Mouse (Mus musculus) adrenal gland, adult (tissue): Measurements from ENCODE around the gene Duoxa2.
"Not testable (repeated sequence)": the region's sequence is repeated elsewhere in the genome, so short reads cannot be mapped to it uniquely, and the experiment has no call there.

Source experiments
- DNase-seq, 2 experiments: peaks; one replicate each; pipeline ENCODE4 v3.0.0; 2022 to 2023; ENCODE audit warnings: low spot score in 1 of 2; ENCODE audit not compliant: inconsistent age in 2 of 2

Gene Duoxa2

GRCm38 (mm10) chr2:122305097-122305892 lies 6.6 kb downstream of the Duoxa2 start:
- no peak for DNase-seq

DNA sequence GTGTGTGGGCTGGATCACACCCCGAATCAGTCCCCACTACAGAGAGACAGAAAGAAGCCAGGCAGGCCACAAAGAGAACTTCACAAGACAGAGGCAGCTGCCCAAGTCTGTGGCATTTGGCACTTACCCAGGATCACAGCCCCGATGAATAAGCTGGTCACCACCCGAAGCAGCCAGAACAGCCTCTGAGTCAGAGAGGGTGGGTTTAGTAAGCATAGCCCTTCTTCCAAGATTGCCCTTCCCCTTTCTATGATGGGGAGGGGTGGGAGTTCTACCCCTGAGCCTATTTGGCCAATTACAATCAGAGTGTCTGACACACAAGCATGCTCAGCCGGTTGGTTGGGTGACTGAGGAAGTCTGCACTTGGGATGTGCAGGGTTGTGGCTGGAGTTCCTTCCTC lies 7.5 kb downstream of the Duoxa2 start:
- DNase-seq = peak; percentile 66 to 73

GRCm38 (mm10) chr2:122309647-122310046 lies 10.9 kb downstream of the Duoxa2 start:
- DNase-seq = no peak

GRCm38 (mm10) chr2:122311561-122311960 lies 12.9 kb downstream of the Duoxa2 start:
- DNase-seq = no peak

DNA sequence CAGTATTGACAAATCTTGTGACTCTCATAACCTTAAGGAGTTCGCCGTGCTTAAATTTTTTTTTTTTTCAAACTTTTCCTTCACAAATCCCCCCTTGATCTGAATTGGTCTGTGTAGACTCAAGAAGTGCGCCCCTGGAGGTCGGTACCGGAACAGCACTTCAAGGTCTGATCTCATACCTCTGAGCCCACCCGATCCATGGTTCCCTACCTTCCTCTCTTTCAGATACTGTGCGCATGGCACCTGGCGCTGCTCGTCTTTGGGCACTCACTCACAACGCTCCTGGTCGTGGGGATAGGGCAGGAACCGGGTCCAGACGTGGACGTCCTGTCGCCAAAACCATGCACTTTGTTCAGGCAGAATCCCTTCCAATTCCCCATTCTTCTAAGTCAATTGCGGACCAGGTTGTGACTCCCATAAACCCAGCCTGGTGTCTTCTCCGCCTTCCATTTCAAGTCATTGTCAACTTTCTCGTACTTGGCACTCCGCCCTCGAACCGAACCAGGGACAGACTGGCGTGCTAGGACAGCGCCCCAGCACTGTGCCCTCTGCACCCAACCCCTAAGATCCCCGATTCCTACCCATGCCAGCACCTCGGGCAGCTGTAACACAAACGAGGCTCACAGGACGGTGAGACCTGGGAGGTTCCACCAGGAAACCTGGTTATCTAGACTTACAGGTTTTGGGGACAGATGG lies 14.2 kb downstream of the Duoxa2 start:
- peak in 1 of 2 experiments; percentile 73 for DNase-seq

GRCm38 (mm10) chr2:122313536-122313935 lies 14.8 kb downstream of the Duoxa2 start, which contains the start of gene Duoxa1:
Gene Duoxa1 (minus strand): TSS chr2:122313730.
- peak in 1 of 2 experiments; percentile 25 for DNase-seq

- no peak for DNase-seq
Observed at GRCm38 (mm10) chr2:122315372-122315771, 16.7 kb downstream of the Duoxa2 start, which contains the start of gene Duox1. Gene Duox1 (plus strand): TSS chr2:122315672.

GRCm38 (mm10) chr2:122317384-122317783 lies 18.7 kb downstream of the Duoxa2 start:
- no peak for DNase-seq

GRCm38 (mm10) chr2:122323960-122324359 lies 25.3 kb downstream of the Duoxa2 start:
- no peak for DNase-seq

DNA sequence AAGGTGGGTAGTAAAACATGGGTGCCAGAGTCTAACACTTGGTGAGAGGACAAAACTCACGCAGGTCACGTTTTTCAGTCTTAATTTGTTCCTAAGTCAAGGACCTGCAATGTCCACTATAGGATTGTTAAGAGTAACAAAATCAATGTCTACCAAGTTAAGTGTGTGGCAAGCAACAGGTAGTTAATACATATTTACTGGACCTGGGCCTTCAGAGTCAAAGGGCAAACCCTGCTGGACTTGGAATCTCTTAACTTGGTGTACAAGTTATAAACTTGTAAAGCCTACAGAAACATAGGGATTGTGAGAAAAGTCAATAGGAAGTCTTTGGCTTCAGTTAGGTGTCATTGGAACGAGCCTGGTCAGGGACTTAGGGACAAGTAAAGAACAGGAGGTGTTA lies 25.9 kb downstream of the Duoxa2 start:
- DNase-seq = no peak

- DNase-seq = no peak
Observed at GRCm38 (mm10) chr2:122325361-122325760, 26.7 kb downstream of the Duoxa2 start.

DNA sequence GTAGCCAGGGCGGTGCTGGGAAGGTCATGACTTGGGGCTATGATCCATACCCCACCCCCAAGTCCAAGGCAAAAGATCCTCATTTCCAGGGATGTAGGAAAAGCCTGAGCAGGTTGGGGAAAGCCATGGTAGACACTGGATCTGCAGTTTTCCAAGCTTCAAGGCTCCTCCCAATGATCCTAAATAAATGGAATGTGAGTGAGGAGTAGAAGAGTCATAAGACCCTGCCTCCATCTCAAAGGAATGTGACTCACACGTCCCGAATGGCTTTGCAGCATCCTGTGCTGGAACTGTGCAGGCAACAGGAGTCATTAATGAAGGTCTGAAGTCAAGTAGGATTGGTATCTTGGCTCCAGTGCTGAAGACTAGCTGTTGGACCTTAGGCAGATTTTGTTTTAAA lies 29.3 kb downstream of the Duoxa2 start:
- DNase-seq = no peak

DNA sequence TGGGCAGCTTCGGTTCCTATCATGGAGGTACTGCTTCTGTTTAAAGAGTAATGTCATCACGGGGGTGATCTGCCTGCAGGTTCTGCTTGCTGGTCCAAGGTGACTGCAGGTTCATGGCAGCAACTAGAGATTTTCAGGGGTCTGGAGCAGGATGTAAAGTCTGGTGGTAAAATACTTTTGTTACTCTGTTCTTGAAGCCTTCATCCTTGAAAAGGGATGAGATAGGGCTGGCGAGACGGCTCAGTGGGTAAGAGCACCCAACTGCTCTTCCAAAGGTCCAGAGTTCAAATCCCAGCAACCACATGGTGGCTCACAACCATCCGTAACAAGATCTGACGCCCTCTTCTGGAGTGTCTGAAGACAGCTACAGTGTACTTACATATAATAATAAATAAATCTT lies 31.6 kb downstream of the Duoxa2 start:
- not testable (repeated sequence) for DNase-seq

DNA sequence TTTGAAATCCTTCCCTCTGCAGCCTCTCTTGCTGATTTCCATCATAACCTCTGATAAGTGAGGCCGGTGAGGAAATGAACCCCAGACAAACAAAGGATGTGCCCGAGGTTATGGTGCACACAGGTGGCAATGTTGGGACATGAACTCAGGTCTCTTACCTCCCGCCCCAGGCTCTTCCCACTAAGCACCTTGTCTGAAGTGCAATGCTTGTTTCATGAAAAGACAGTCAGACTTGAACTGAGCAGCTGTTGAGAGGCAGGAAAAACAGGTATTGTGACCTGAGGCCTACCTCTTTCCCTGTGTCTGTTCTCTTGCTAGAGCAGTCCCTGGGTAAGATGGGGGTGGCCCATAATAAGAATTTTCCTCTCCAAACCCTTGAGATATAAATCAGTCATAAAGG lies 33.5 kb downstream of the Duoxa2 start:
- DNase-seq = no peak

DNA sequence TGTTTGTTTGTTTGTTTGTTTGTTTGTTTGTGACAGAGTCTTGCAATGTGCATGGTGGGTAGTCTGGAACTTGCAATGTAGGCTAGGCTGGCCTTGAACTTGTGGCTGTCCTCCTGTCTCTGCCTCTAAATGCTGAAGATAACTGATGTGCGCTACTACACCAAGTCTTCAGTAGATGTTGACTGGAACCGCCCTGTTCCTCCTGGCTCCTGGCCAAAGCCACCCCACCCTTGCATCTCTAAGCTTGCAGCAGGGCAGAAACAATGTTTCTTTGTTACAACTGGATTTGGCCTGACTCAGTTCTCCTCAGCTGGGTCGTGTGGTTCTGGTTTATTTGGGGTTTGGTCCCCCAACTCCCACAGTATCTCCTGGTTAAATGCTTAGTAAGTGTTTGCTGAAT lies 35.5 kb downstream of the Duoxa2 start:
- DNase-seq = no peak

GRCm38 (mm10) chr2:122337291-122337690 lies 38.6 kb downstream of the Duoxa2 start:
- DNase-seq = no peak

GRCm38 (mm10) chr2:122345106-122345893 lies 46.6 kb downstream of the Duoxa2 start:
- no peak for DNase-seq

GRCm38 (mm10) chr2:122346164-122346563 lies 47.5 kb downstream of the Duoxa2 start:
- not testable (repeated sequence) for DNase-seq

DNA sequence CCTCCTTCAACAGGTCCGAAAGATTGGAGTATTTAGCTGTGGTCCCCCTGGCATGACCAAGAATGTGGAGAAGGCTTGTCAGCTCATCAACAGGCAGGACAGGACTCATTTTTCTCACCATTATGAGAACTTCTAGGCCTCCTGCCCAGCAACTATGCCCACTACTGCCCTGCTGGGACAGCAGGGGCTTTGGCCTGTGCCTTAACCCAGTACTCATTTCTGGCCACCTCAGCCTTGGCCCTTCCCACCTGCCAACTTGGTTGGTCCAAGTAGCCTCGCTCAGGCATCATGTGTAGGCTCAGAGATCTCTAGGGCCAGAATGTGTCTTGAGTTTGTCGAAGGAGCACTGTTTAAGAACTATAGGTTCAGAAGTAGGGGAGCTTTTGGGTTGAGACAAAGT lies 48.6 kb downstream of the Duoxa2 start:
- DNase-seq = no peak

GRCm38 (mm10) chr2:122348531-122349131 lies 49.9 kb downstream of the Duoxa2 start:
- peak; percentile 90 to 96 for DNase-seq
